Mouse (Mus musculus): ENCODE data around the gene Bcar1. TPM values are rescaled to one million over a fixed set of nuclear protein-coding genes. Genes with fewer than 3 reads are reported as not detected.

Gene Bcar1
- total and polyA plus RNA-seq, 2 experiments from 2014 or later = 48.8 to 100 TPM

GRCm38 (mm10) chr8:111778801-111779200 is 35.2 kb upstream of the Bcar1 start:
- WGBS = 46% methylated on average over 7 of the region's 7 CpGs
- Histone ChIP-seq H3K9ac (replicated peaks; ENCODE audit: low read length) (no peak overlapping the region), H3K36me3 (ENCODE audit: insufficient read depth, low read length) (no peaks in the 10 kb centered on the region; the same call in 1 of the 2 replicates), H3K4me2 (ENCODE audit: low read depth, low read length) (no peak overlapping the region), H3K27me3 (ENCODE audit: insufficient read depth, low read length) (no peaks in the 10 kb centered on the region), H3K4me3 (ENCODE audit: low read length) (no peak overlapping the region), H3K27ac (no peak overlapping the region), H3K9me3 (ENCODE audit: low read length) (no peaks in the 10 kb centered on the region), H3K4me1 (ENCODE audit: insufficient read depth, low read length) (peaks cover 6% of the 10 kb centered on the region; the same call in 1 of the 2 replicates)
- ATAC-seq (peak; percentile 49; the same call in 1 of the 2 replicates), DNase-seq (ENCODE audit: low spot score) (peak; percentile 15)
- 0 out of 2 replicates have a peak, but pooled peaks have one; percentile 12 for TF ChIP-seq CTCF (IDR thresholded peaks at IDR 0.05; ENCODE audit: low read depth)

- no peaks in the 10 kb centered on the region; the same call in 1 of the 2 replicates for H3K36me3 ChIP-seq (ENCODE audit: insufficient read depth, low read length)
- no peak for DNase-seq (ENCODE audit: low spot score)
- H3K27me3 ChIP-seq (ENCODE audit: insufficient read depth, low read length) = no peaks in the 10 kb centered on the region
- no peak overlapping the region for H3K27ac ChIP-seq
- no peaks in the 10 kb centered on the region for H3K4me1 ChIP-seq (ENCODE audit: insufficient read depth, low read length)
- H3K4me2 ChIP-seq (ENCODE audit: low read depth, low read length) = no peak overlapping the region
- no peak overlapping the region for H3K9ac ChIP-seq (replicated peaks; ENCODE audit: low read length)
- no peak for ATAC-seq
- no peak for TF ChIP-seq CTCF (IDR thresholded peaks at IDR 0.05; ENCODE audit: low read depth)
- H3K9me3 ChIP-seq (ENCODE audit: low read length) = no peaks in the 10 kb centered on the region
- no peak overlapping the region for H3K4me3 ChIP-seq (ENCODE audit: low read length)
- WGBS = 92% methylated on average over 4 of the region's 4 CpGs
Measured at GRCm38 (mm10) chr8:111776492-111776891, 32.9 kb upstream of the Bcar1 start.

- H3K27ac ChIP-seq = no peak overlapping the region
- H3K4me3 ChIP-seq (ENCODE audit: low read length) = no peak overlapping the region
- no peak for TF ChIP-seq CTCF (IDR thresholded peaks at IDR 0.05; ENCODE audit: low read depth)
- no peak overlapping the region for H3K4me2 ChIP-seq (ENCODE audit: low read depth, low read length)
- no peaks in the 10 kb centered on the region for H3K9me3 ChIP-seq (ENCODE audit: low read length)
- ATAC-seq (no peak), DNase-seq (ENCODE audit: low spot score) (no peak)
- no peak overlapping the region for H3K9ac ChIP-seq (replicated peaks; ENCODE audit: low read length)
- H3K36me3 ChIP-seq (ENCODE audit: insufficient read depth, low read length) = no peaks in the 10 kb centered on the region; the same call in 1 of the 2 replicates
- no peaks in the 10 kb centered on the region for H3K4me1 ChIP-seq (ENCODE audit: insufficient read depth, low read length)
- WGBS = 96% methylated on average over 6 of the region's 6 CpGs
- no peaks in the 10 kb centered on the region for H3K27me3 ChIP-seq (ENCODE audit: insufficient read depth, low read length)
Measured at GRCm38 (mm10) chr8:111775766-111776165, 32.2 kb upstream of the Bcar1 start.

- ATAC-seq (no peak), DNase-seq (ENCODE audit: low spot score) (no peak)
- H3K27me3 ChIP-seq (ENCODE audit: insufficient read depth, low read length) = no peaks in the 10 kb centered on the region
- H3K4me3 ChIP-seq (ENCODE audit: low read length) = no peak overlapping the region
- TF ChIP-seq CTCF (IDR thresholded peaks at IDR 0.05; ENCODE audit: low read depth) = no peak
- no peaks in the 10 kb centered on the region for H3K9me3 ChIP-seq (ENCODE audit: low read length)
- H3K9ac ChIP-seq (replicated peaks; ENCODE audit: low read length) = no peak overlapping the region
- peaks cover 7% of the 10 kb centered on the region; the same call in 1 of the 2 replicates for H3K4me1 ChIP-seq (ENCODE audit: insufficient read depth, low read length)
- WGBS = 88% methylated on average over 5 of the region's 5 CpGs
- H3K36me3 ChIP-seq (ENCODE audit: insufficient read depth, low read length) = no peaks in the 10 kb centered on the region; the same call in 1 of the 2 replicates
- H3K4me2 ChIP-seq (ENCODE audit: low read depth, low read length) = no peak overlapping the region
- H3K27ac ChIP-seq = no peak overlapping the region
Measured at GRCm38 (mm10) chr8:111773476-111773875, 29.9 kb upstream of the Bcar1 start.

GRCm38 (mm10) chr8:111773057-111773456 is 29.4 kb upstream of the Bcar1 start:
- no peak for TF ChIP-seq CTCF (IDR thresholded peaks at IDR 0.05; ENCODE audit: low read depth)
- no peak for DNase-seq (ENCODE audit: low spot score)
- no peak overlapping the region for H3K9ac ChIP-seq (replicated peaks; ENCODE audit: low read length)
- H3K4me2 ChIP-seq (ENCODE audit: low read depth, low read length) = no peak overlapping the region
- no peak overlapping the region for H3K4me3 ChIP-seq (ENCODE audit: low read length)
- 83% methylated on average over 7 of the region's 7 CpGs for WGBS
- no peak overlapping the region for H3K27ac ChIP-seq
- no peaks in the 10 kb centered on the region for H3K27me3 ChIP-seq (ENCODE audit: insufficient read depth, low read length)
- no peaks in the 10 kb centered on the region; the same call in 1 of the 2 replicates for H3K36me3 ChIP-seq (ENCODE audit: insufficient read depth, low read length)
- H3K4me1 ChIP-seq (ENCODE audit: insufficient read depth, low read length) = peaks cover 7% of the 10 kb centered on the region; the same call in 1 of the 2 replicates
- H3K9me3 ChIP-seq (ENCODE audit: low read length) = no peaks in the 10 kb centered on the region
- ATAC-seq = no peak

- no peak for ATAC-seq
- DNase-seq (ENCODE audit: low spot score) = no peak
- H3K4me2 ChIP-seq (ENCODE audit: low read depth, low read length) = no peak overlapping the region
- TF ChIP-seq CTCF (IDR thresholded peaks at IDR 0.05; ENCODE audit: low read depth) = no peak
- H3K36me3 ChIP-seq (ENCODE audit: insufficient read depth, low read length) = no peaks in the 10 kb centered on the region; the same call in 1 of the 2 replicates
- no peak overlapping the region for H3K4me3 ChIP-seq (ENCODE audit: low read length)
- H3K27me3 ChIP-seq (ENCODE audit: insufficient read depth, low read length) = no peaks in the 10 kb centered on the region
- 83% methylated on average over 9 of the region's 9 CpGs for WGBS
- no peak overlapping the region for H3K9ac ChIP-seq (replicated peaks; ENCODE audit: low read length)
- no peaks in the 10 kb centered on the region for H3K9me3 ChIP-seq (ENCODE audit: low read length)
- H3K4me1 ChIP-seq (ENCODE audit: insufficient read depth, low read length) = peaks cover 7% of the 10 kb centered on the region; the same call in 1 of the 2 replicates
- no peak overlapping the region for H3K27ac ChIP-seq
Measured at GRCm38 (mm10) chr8:111772083-111772482, 28.5 kb upstream of the Bcar1 start.

GRCm38 (mm10) chr8:111771625-111772020 is 28.0 kb upstream of the Bcar1 start:
- DNase-seq (ENCODE audit: low spot score) (no peak), ATAC-seq (no peak)
- Histone ChIP-seq H3K4me2 (ENCODE audit: low read depth, low read length) (no peak overlapping the region), H3K27ac (no peak overlapping the region), H3K9ac (replicated peaks; ENCODE audit: low read length) (no peak overlapping the region), H3K4me1 (ENCODE audit: insufficient read depth, low read length) (peaks cover 7% of the 10 kb centered on the region; the same call in 1 of the 2 replicates), H3K36me3 (ENCODE audit: insufficient read depth, low read length) (no peaks in the 10 kb centered on the region; the same call in 1 of the 2 replicates), H3K4me3 (ENCODE audit: low read length) (no peak overlapping the region), H3K27me3 (ENCODE audit: insufficient read depth, low read length) (no peaks in the 10 kb centered on the region), H3K9me3 (ENCODE audit: low read length) (no peaks in the 10 kb centered on the region)
- TF ChIP-seq CTCF (IDR thresholded peaks at IDR 0.05; ENCODE audit: low read depth) = no peak
- WGBS = 93% methylated on average over 6 of the region's 6 CpGs

All from hindbrain, postnatal 0 days (tissue).